Mouse (Mus musculus): ENCODE measurements around the gene App.

- TF ChIP-seq EP300 (IDR thresholded peaks at IDR 0.05; ENCODE audit: low read depth) = no peak
- TF ChIP-seq CTCF (IDR thresholded peaks at IDR 0.05; ENCODE audit: low read depth) = no peak
Observed at GRCm38 (mm10) chr16:85096396-85096795, 77.2 kb downstream of the App start.
